Mouse (Mus musculus) heart, postnatal 0 days (tissue): Measurements from ENCODE around the gene Megf11.

ENCODE experiments used
- CTCF ChIP-seq: IDR thresholded peaks from 2 replicates; pipeline ENCODE4 v1.5.1; 2016; ENCODE audit warnings: antibody characterized with exemption, control low read depth, low read depth
- EP300 ChIP-seq: IDR thresholded peaks from 2 replicates; pipeline ENCODE4 v1.6.1; 2016; ENCODE audit warnings: antibody characterized with exemption, low read depth

DNA sequence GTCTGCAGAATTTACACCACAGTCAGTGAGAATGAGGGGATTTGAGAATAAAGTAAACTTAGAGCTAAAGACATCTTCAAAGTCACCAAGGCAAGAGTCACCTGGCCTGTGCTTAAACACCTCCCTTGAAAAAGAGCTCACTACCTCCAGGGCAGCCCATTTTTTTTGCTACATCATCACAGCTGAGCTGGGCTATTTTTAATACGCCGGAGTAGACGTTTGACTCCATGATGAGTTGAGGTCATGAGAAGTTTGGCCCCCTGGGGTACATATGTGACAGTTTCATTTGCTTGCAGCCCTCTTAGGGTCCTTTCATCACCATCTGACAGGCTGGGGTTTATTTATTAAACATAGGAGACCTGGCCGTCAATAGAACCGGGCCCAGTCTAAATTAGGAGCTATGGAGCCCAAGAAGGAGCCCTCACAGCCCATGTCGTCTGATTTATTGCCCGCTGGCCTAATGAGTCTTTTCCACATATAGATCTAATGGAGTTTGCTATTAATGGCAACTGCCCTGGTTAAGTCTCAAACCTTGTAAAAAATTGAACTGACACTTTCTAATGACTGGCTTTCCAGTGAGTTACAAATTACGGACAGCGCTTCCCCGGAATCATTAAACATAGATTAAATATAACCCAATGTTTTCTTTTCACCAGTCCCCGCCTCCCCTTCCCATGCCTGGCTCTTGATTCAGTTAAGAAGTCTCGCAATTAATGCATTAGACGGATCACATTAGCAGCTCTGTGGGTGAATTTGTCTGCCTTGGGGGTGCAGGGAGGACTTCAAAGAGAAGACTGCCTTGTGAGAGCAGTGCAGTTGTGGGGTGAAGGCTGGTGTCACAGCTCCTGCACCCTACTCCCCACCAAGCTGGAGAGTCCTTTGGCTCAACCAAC is 301.9 kb downstream of the Megf11 start:
- TF ChIP-seq CTCF = no peak
- TF ChIP-seq EP300 = no peak
